Mouse (Mus musculus): ENCODE results near the gene Aup1.

Aup1 gene

DNA sequence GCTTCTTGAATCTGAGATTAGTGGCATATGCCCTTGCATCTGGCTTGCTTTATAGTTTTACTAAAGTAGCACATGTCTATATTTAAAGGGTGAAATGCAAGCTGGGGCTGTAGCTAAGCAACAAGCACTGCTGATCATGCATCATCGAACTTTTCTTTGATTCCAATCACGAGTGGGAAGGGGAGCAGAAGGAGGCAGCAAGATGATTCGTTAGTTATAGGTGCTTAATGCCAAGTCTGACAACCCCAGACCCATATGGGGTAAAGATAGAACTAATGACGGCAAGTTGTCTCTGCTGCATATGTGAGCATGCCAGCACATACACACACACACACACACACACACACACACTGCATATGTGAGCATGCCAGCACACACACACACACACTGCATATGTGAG lies 49.8 kb downstream of the Aup1 start:
- DNase-seq (ENCODE audit: low read depth, low spot score) = no peak
